Mouse (Mus musculus) liver, embryonic 13.5 days (tissue): ENCODE data around the gene Ppp4c. TPM values are rescaled to one million over a fixed set of nuclear protein-coding genes. Genes with fewer than 3 reads are reported as not detected.

Source experiments
- ATAC-seq: fragments of 200-750 bp; cut with Nextera tagmentation; 2 replicates; pipeline ENCODE4 v1.8.0; 2017; ENCODE audit warnings: low read depth, mild to moderate bottlenecking, moderate number of reproducible peaks, moderate library complexity
- DNase-seq: peaks from one replicate; pipeline ENCODE4 v3.0.0; 2022
- H3K27ac ChIP-seq: fragments of 300-500 bp; sonication (generic); 2 replicates; pipeline ENCODE4 v1.5.1; 2015; ENCODE audit warnings: moderate library complexity, mild to moderate bottlenecking, inconsistent platforms
- H3K27me3 ChIP-seq: fragments of 300-500 bp; sonication (generic); 2 replicates; pipeline ENCODE4 v1.6.1; 2015; ENCODE audit warnings: mild to moderate bottlenecking, inconsistent platforms
- H3K36me3 ChIP-seq: fragments of 300-500 bp; sonication (generic); 2 replicates; pipeline ENCODE4 v1.6.1; 2015; ENCODE audit warnings: mild to moderate bottlenecking, inconsistent platforms
- H3K4me1 ChIP-seq: fragments of 300-500 bp; sonication (generic); replicated peaks from 2 replicates; pipeline ENCODE4 v1.6.1; 2015; ENCODE audit warnings: inconsistent platforms
- H3K4me2 ChIP-seq: fragments of 300-500 bp; sonication (generic); 2 replicates; pipeline ENCODE4 v1.6.1; 2015; ENCODE audit warnings: inconsistent platforms, mild to moderate bottlenecking, moderate library complexity
- H3K4me3 ChIP-seq: fragments of 300-500 bp; sonication (generic); replicated peaks from 2 replicates; pipeline ENCODE4 v1.5.1; 2015; ENCODE audit warnings: mild to moderate bottlenecking, inconsistent platforms
- H3K9ac ChIP-seq: fragments of 300-500 bp; sonication (generic); 2 replicates; pipeline ENCODE4 v1.6.1; 2015; ENCODE audit warnings: mild to moderate bottlenecking, inconsistent platforms
- H3K9me3 ChIP-seq: fragments of 300-500 bp; sonication (generic); replicated peaks from 2 replicates; pipeline ENCODE4 v1.6.1; 2016; ENCODE audit warnings: inconsistent platforms
- WGBS: fragments of 180-500 bp; shearing (Covaris S2); methylation state at CpG from one replicate; pipeline ENCODE4 v1.1.7; 2015; ENCODE audit not compliant: insufficient replicate concordance; 5-methylcytosine and 5-hydroxymethylcytosine counted together
- polyA plus RNA-seq: library from polyadenylated mRNA; unstranded; fragments of >200 nt; fragmentation: Nextera tagmentation; extraction: Ambion mirVana; gene quantifications from 2 replicates; pipeline ENCODE4 v1.2.1, GENCODE M21; 2015

Gene Ppp4c
- polyA plus RNA-seq, 1 experiment from 2014 or later = 133 TPM

DNA sequence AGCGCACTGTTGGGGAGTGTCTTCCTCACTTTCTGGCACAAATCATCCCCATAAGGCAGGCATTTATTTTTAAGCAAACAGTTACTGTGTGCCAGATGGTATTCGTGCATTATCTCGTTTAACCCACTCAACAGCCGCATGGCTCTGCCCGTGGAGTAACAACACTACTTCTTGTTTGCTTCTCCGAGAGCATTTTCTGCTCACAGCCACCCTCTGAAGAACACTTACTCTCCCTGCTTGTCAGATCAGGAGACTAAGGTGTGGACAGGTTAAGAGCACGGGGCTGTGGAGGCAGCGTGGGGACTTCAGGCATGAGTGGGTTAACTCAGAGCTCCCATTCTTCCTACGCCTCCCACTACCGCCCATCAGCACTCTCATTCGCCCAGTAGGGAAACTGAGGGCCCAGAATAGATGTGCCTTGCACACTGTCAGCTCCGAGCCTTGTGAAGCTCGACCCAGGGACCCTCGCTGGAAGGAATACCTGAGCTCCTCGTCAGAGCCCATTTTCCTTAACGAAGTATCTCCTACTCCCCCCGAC is 29.8 kb downstream of the Ppp4c start:
- ATAC-seq (no peak), DNase-seq (no peak)
- Histone ChIP-seq H3K36me3 (peaks cover 43% of the 10 kb centered on the region), H3K4me2 (no peak overlapping the region), H3K9ac (peak overlapping the region; percentile 9; the same call in 1 of the 2 replicates), H3K4me3 (no peak overlapping the region), H3K27ac (0 out of 2 replicates have a peak overlapping the region, but pooled peaks have one; percentile 12), H3K4me1 (peaks cover 66% of the 10 kb centered on the region), H3K9me3 (no peaks in the 10 kb centered on the region), H3K27me3 (no peaks in the 10 kb centered on the region)
- WGBS = 51% methylated on average over 17 of the region's 17 CpGs

DNA sequence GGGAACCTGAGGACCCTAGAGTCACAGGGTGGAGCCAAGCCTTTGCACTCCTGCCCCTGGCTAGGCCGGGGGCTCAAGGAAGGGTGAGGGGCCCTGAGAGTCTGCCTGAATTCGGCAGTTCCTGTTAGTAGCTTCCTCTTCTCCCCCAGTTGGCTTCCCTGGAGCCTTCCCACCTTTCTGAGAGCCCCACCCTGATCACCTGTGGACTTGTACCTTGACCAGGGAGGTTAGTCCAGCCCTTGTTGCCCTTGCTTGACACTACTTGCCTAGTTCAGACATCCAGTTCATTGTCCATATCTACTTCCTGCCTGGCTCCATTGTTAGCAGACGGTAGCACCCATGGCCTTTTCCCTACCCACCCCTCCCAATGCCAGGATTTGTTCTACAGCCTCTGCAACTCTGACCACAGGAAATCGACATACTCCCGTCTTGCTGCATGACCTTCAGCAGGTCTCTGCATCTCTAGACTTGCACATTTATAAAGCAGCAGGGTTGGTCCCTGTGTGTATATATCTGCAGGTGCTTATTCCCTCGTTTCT is 30.7 kb downstream of the Ppp4c start:
- H3K9me3 ChIP-seq = no peaks in the 10 kb centered on the region
- peaks cover 66% of the 10 kb centered on the region for H3K4me1 ChIP-seq
- DNase-seq (no peak), ATAC-seq (no peak)
- 33% methylated on average over 6 of the region's 6 CpGs for WGBS
- no peaks in the 10 kb centered on the region for H3K27me3 ChIP-seq
- no peak overlapping the region for H3K9ac ChIP-seq
- peaks cover 36% of the 10 kb centered on the region for H3K36me3 ChIP-seq
- no peak overlapping the region for H3K27ac ChIP-seq
- peak overlapping the region; percentile 99; the same call in 1 of the 2 replicates for H3K4me2 ChIP-seq
- H3K4me3 ChIP-seq = no peak overlapping the region

DNA sequence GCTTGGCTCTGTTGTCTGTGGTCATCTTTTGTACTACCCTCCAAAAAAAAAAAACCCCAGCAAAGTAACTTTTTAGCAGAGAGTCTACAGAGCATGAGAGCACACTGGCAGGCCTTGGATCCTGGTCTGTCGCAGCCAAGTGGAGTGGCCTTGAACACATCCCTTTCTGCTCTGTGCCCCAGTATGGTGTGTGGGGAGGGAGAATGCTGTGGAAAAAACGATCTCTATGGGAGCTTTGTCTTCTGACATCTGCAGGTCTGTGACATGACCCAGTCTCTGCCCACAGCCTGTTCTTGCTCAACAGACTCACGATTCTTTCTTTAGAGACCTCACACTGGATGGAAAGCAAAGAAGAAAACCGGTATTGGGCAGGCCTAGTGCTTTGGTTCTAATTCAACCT is 31.3 kb downstream of the Ppp4c start:
- no peak overlapping the region for H3K4me3 ChIP-seq
- peaks cover 30% of the 10 kb centered on the region for H3K36me3 ChIP-seq
- WGBS = 46% methylated on average over 4 of the region's 4 CpGs
- ATAC-seq (no peak), DNase-seq (no peak)
- H3K27me3 ChIP-seq = no peaks in the 10 kb centered on the region
- H3K9me3 ChIP-seq = no peaks in the 10 kb centered on the region
- peak overlapping the region; percentile 86; the same call in 1 of the 2 replicates for H3K27ac ChIP-seq
- 0 out of 2 replicates have a peak overlapping the region, but pooled peaks have one; percentile 90 for H3K9ac ChIP-seq
- H3K4me2 ChIP-seq = peak overlapping the region; percentile 99
- H3K4me1 ChIP-seq = peaks cover 60% of the 10 kb centered on the region

DNA sequence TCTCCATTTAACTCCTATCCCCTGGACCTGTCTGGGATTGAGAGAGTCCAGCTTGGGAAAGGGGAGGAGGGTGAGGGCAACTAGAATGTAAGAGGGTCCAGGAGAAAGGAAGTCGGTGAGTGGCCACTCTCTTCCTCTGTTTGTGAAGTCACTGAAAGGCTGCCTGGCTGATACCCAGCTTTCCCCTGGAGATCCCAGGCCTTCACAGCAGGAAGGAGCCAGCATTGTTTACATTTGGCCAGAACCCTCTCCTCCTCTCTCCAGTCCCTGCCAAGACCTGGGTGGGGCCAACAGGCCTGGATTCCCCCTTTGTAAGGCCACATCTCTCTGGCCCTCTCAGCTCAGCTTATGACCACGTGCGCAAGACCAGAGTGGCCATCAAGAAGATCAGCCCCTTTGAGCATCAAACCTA is 31.9 kb downstream of the Ppp4c start:
- Histone ChIP-seq H3K9ac (peak overlapping the region; percentile 90), H3K4me2 (peak overlapping the region; percentile 99), H3K36me3 (peaks cover 25% of the 10 kb centered on the region), H3K27me3 (no peaks in the 10 kb centered on the region), H3K27ac (peak overlapping the region; percentile 86), H3K4me3 (peak overlapping the region; percentile 84), H3K9me3 (no peaks in the 10 kb centered on the region), H3K4me1 (peaks cover 54% of the 10 kb centered on the region)
- DNase-seq (no peak), ATAC-seq (no peak)
- WGBS = 46% methylated on average over 3 of the region's 3 CpGs

DNA sequence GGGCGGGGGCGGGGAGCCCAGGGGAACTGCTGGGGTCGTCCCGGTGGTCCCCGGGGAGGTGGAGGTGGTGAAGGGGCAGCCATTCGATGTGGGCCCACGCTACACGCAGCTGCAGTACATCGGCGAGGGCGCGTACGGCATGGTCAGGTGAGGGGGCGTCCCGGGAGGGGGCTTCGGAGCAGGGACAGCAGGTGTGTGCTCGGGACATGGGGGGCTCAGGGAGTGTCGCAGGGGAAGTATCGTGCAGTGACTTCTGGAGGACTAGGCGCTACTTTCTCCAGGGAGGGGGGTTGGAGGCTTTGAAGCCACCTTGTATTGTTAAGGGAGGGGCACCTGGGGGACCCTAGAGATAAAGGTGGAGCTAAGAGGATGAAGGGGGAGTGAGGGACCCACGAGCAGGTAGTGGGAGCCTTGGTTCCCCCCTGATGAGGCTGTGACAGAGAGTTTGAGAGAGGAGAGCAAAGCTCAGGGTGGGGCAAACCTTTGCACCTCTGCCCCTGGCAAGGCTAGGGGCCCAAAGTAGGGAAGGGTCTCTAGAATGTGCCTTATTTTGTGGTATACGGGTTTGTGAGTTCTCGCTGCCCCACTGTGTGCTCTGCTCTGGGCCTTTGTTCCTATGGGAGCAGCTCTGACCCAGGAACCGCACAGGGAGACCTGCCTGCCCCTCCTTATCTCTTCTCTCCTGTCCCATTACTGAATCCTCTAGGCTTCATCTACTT is 32.5 kb downstream of the Ppp4c start:
- H3K36me3 ChIP-seq = peaks cover 19% of the 10 kb centered on the region
- peak overlapping the region; percentile 86 for H3K27ac ChIP-seq
- DNase-seq (no peak), ATAC-seq (peak; percentile 26)
- WGBS = under 1% methylated on average over 23 of the region's 24 CpGs
- H3K9me3 ChIP-seq = no peaks in the 10 kb centered on the region
- peak overlapping the region; percentile 84 for H3K4me3 ChIP-seq
- no peaks in the 10 kb centered on the region for H3K27me3 ChIP-seq
- peak overlapping the region; percentile 90 for H3K9ac ChIP-seq
- peaks cover 54% of the 10 kb centered on the region for H3K4me1 ChIP-seq
- peak overlapping the region; percentile 99 for H3K4me2 ChIP-seq

DNA sequence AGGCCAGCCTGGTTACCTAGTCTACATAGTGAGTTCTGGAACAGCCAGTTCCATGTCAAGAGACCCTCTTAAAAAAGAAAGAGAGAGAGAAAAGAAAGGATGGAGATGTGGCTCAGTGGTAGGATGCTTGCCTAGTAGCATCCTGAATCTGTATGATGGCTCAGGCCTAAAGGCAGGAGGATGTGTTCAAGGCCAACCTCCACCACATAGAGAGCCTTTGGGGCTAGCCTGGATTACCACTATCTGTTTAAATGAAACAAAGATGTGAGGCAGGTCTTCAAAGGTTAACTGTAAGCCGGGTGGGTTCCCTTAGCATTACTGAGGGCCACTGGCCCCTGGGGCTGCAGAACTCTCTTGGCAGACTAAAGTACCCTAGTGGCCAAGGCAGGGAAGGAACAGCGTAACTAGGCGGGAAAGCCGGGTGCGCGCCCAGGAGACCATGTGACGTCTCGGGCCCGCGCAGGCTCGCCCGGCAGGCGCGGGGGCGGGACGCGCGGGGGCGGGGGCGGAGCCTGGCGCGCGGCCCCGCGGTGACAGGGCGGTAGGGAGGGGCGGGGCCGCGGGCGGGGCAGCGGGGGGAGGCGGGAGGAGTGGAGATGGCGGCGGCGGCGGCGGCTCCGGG is 33.1 kb downstream of the Ppp4c start, which contains the start of gene Mapk3:
Gene Mapk3 (plus strand): TSS at position 552 of the 622 bp plus-strand sequence.
- Histone ChIP-seq H3K27ac (peak within 1 kb of the TSS; percentile 86), H3K4me2 (peak within 1 kb of the TSS; percentile 99), H3K9me3 (no peaks in the 10 kb centered on the region), H3K36me3 (peaks cover 12% of the 10 kb centered on the region), H3K4me1 (peaks cover 49% of the 10 kb centered on the region), H3K9ac (peak within 1 kb of the TSS; percentile 90), H3K27me3 (no peaks in the 10 kb centered on the region), H3K4me3 (peak within 1 kb of the TSS; percentile 84)
- 1% methylated on average over 31 of the region's 38 CpGs for WGBS
- ATAC-seq = peak; percentile 75
- peak; percentile 86 for DNase-seq

DNA sequence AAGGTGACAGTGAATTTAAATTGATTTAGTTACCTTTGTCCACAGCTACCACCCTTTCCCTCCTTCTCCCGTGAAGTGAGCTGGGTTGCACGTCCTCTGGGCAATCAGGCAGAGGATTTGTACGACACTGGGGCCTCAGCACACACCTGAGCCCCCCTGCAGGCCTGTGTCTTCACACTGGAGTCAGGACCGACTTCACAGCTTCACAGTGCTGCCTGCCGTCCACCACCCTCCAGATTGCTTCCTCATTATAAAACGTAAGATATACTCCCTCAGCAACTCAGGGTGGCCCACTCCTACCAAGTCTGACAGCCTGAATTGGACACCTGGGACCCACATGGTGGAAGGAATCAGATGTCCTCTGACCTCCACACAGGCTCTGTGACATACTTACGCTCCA is 33.8 kb downstream of the Ppp4c start:
- Histone ChIP-seq H3K27me3 (no peaks in the 10 kb centered on the region), H3K4me2 (no peak overlapping the region), H3K9ac (peak overlapping the region; percentile 26), H3K4me1 (peaks cover 49% of the 10 kb centered on the region), H3K4me3 (no peak overlapping the region), H3K9me3 (no peaks in the 10 kb centered on the region), H3K27ac (no peak overlapping the region; the same call in 1 of the 2 replicates), H3K36me3 (peaks cover 6% of the 10 kb centered on the region)
- 61% methylated on average over 7 of the region's 7 CpGs for WGBS
- DNase-seq (no peak), ATAC-seq (no peak)

DNA sequence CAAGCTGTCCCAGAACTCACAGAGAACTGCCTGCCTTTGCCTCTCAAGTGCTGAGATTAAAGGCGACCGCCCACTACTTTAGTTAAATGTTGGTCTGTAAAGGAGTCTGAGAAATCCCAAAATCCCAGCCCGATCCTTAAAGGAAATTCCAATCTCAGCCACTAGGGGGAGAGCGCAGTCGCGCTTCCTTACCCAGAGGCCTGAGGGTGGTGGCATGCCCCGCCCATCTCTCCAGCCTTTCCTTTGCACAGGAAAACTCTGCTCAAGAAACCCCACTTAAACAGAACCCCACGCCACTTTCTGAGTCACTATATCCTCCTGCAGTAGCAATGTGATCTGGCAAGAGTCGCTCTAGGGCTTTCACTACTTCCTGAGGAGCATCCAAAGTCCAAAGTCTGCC is 37.4 kb downstream of the Ppp4c start:
- no peaks in the 10 kb centered on the region for H3K27me3 ChIP-seq
- no peak overlapping the region for H3K27ac ChIP-seq
- H3K9ac ChIP-seq = peak overlapping the region; percentile 1; the same call in 1 of the 2 replicates
- H3K4me1 ChIP-seq = peaks cover 13% of the 10 kb centered on the region
- no peaks in the 10 kb centered on the region for H3K36me3 ChIP-seq
- H3K4me3 ChIP-seq = no peak overlapping the region
- no peaks in the 10 kb centered on the region for H3K9me3 ChIP-seq
- H3K4me2 ChIP-seq = peak overlapping the region; percentile 24
- 2% methylated on average over 9 of the region's 9 CpGs for WGBS
- peak; percentile 69 for DNase-seq
- ATAC-seq = peak; percentile 47

DNA sequence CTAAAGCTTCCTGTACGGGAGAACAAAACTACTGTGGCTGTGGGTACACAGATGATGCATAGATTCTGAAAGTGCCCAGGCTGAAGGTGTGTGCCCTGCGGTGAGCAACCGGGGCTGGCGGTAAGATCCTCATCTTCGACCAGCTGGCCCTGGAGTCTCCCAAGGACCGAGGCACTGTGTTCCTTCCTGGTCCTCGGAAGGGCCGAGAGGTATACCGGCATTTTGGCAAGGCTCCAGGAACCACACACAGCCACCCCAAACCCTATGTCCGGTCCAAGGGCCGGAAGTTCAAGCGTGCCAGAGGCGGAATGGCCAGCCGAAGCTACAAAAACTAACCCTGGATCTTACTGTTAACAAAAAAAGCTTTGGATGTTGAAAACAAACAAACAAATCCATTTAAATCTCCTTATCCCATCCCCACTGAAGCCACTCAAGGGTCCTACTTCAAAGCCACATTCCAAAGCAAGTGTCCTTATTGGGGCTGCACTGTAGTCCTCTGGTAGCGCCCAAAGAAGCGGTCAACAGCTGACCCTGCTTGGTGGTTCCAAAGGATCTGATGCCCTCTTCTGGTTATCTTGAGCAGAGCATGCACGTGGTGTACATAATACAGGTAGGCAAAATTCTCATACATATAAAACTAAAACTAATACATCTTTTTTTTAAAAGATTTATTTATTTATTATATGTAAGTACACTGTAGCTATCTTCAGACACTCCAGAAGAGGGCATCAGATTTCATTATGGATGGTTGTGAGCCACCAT is 42.5 kb downstream of the Ppp4c start:
- 86% methylated on average over 17 of the region's 17 CpGs for WGBS
- no peak overlapping the region for H3K4me3 ChIP-seq
- DNase-seq = no peak
- no peaks in the 10 kb centered on the region for H3K9me3 ChIP-seq
- H3K36me3 ChIP-seq = no peaks in the 10 kb centered on the region
- H3K9ac ChIP-seq = no peak overlapping the region
- no peak overlapping the region for H3K4me2 ChIP-seq
- ATAC-seq = no peak
- H3K27ac ChIP-seq = no peak overlapping the region
- H3K4me1 ChIP-seq = peaks cover 21% of the 10 kb centered on the region
- H3K27me3 ChIP-seq = no peaks in the 10 kb centered on the region

DNA sequence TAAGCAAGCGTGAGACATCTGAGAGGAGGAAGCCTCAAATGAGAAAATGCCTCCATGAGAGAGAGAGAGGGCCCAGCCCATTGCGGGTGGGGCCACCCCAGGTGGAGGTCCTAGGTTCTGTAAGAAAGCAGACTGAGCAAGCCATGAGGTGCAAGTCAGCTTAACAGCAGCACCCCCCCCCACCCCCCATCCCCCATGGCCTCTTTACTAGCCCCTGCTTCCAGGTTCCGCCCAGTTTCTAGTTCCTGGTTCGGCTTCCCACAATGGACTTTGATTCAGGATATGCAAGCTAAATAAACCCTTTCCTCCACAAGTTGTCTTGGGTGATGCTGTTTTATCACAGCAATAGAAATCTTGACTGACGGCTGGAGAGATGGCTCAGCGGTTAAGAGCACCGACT is 43.5 kb downstream of the Ppp4c start:
- no peaks in the 10 kb centered on the region for H3K36me3 ChIP-seq
- H3K27ac ChIP-seq = peak overlapping the region; percentile 43
- H3K9ac ChIP-seq = no peak overlapping the region
- no peaks in the 10 kb centered on the region for H3K9me3 ChIP-seq
- no peak for ATAC-seq
- 69% methylated on average over 7 of the region's 7 CpGs for WGBS
- DNase-seq = no peak
- H3K4me1 ChIP-seq = peaks cover 23% of the 10 kb centered on the region
- H3K4me3 ChIP-seq = no peak overlapping the region
- H3K4me2 ChIP-seq = no peak overlapping the region
- H3K27me3 ChIP-seq = no peaks in the 10 kb centered on the region
